Mouse (Mus musculus) olfactory bulb, adult 2 months (tissue): ENCODE measurements around the gene Dock8.

Experiments used
- CTCF ChIP-seq: fragments of 200-500 bp; IDR thresholded peaks from 2 replicates; pipeline ENCODE4 v1.5.1; 2012; ENCODE audit warnings: low read depth, mild to moderate bottlenecking, low read length, moderate library complexity; ENCODE audit not compliant: insufficient read depth
- POLR2A ChIP-seq: fragments of 200-500 bp; IDR thresholded peaks from 2 replicates; pipeline ENCODE4 v1.6.1; 2012; ENCODE audit warnings: mild to moderate bottlenecking, low read depth, low read length, moderate library complexity; ENCODE audit not compliant: insufficient read depth

GRCm38 (mm10) chr19:25068518-25068917 is 69.2 kb downstream of the Dock8 start:
- no peak for TF ChIP-seq POLR2A
- TF ChIP-seq CTCF = no peak
